Mouse (Mus musculus) left cerebral cortex, postnatal 10 days (tissue): Measurements from ENCODE around the gene Relb. TPM values are rescaled to one million over a fixed set of nuclear protein-coding genes. Genes with fewer than 3 reads are reported as not detected.

ENCODE experiments used
- DNase-seq, 2 experiments: peaks; one replicate each; pipeline ENCODE4 v3.0.0; 2021 to 2022; ENCODE audit warnings: low spot score in 2 of 2, mixed read lengths in 1 of 2; ENCODE audit errors: extremely low spot score in 1 of 2
- intact Hi-C: fragments of 180-260 bp; cut with DNase I; formaldehyde crosslinking; loops from one replicate; pipeline ENCODE4 v1.15.1; 2025
- total RNA-seq, 2 experiments: library from RNA; stranded (reverse); gene quantifications; 2 replicates each; pipeline ENCODE4 v1.2.3; 2021

Relb gene
- 1 to 10 TPM; 5.9 to 6.5 TPM for total RNA-seq

DNA sequence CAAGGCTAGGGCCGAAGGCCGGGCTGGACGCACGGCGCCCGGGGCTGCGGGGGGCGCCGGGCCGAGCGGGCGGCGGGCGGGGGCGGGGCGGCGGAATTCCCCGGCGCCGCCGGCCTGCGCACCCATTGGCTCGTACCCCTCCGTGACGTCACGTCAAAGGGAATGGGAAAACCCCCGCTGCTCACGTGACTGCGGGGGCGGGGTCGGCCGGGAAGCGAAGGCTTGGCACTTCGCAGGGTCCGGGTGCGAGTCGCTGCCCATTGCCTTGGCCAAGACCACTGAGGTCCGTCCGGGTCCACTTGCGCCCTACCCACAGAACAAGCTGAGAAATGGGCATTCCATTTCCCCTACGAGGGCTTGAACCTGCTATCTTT lies at the start of gene Relb:
Gene Relb (minus strand): TSS at position 78 of the 374 bp plus-strand sequence.
- intact Hi-C loops = no loop called here
- peak; percentile 85 to 97 for DNase-seq

DNA sequence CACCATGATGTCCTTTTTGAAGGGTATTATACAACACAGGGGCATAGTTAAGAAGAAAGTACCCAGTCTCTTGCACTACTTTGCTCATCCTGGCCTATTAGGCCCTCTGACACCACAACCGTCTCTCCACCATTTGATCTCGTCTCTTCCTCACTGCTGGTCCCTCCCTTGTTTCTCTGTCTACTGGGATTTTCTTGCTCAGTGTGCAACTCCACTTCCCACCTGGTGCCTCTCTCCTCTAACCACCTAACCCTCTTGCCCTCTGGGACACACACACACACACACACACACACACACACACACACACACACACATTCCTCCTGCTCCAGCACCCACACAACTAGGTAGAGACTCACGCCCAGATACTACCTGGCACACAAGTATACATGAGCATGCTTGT lies 49.7 kb upstream of the Relb start:
- intact Hi-C loops = no loop called here
- DNase-seq = no peak

DNA sequence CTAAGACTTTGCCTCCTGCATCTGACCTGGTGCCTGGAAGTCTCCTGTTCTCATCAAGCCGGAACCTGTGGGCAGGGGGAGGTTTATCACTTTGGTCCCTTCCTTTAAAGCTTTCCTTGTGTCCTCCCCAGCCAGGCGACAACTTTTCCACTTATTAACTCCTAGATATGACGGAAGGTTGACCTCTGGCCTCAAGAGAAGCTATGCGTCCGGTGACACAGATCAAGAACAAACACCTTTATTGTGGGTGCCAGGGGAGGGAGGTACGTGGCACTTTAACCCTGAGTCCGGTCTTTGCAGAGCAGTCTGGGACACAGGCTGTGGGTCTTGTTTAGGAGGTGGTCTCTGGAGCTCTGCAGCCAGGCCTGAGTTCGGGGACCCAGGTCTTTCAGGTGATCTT lies 48.6 kb upstream of the Relb start, which contains the start of gene Apoc2:
Gene Apoc2 (minus strand): TSS at position 70 of the 400 bp plus-strand sequence.
- intact Hi-C loops = no loop called here
- no peak for DNase-seq

DNA sequence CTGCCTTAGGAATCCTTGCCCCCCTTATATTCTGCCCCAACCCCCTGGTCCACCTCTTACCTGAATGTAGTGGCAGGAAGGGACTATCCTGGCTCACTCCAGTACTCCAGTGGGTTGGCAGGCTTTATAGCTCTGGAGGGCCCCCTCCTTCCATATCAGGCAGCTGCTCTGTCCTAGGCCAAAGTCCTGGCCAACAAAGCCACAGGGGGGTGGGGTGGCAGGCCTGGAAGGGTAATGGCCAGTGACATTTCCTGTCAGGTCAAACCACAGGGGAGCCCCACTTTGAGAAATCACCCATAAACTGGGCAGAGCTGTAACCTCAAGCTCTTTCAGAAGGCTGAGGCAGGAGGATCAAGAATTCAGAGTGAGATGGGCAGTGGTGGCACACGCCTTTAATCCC lies 47.4 kb upstream of the Relb start:
- intact Hi-C loops = no loop called here
- no peak for DNase-seq

DNA sequence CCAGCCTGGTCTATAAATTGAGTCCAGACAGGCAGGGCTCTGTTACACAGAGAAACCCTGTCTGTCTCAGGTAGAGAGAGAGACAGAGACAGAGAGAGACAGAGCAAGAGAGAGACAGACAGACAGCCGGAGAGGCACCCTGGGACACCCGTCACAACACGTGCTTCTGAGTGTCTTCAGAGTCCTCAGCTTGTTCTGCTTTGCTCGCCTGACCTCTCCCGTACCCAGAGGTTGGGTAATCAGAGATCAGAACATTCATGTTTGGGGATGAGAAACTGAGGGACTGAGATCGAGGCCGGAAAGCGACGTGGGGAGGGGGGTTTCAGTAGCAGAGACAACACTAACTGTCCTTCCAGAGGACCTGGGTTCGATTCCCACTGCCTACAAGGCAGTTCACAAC lies 46.6 kb upstream of the Relb start:
- DNase-seq = no peak
- intact Hi-C loops = no loop called here

DNA sequence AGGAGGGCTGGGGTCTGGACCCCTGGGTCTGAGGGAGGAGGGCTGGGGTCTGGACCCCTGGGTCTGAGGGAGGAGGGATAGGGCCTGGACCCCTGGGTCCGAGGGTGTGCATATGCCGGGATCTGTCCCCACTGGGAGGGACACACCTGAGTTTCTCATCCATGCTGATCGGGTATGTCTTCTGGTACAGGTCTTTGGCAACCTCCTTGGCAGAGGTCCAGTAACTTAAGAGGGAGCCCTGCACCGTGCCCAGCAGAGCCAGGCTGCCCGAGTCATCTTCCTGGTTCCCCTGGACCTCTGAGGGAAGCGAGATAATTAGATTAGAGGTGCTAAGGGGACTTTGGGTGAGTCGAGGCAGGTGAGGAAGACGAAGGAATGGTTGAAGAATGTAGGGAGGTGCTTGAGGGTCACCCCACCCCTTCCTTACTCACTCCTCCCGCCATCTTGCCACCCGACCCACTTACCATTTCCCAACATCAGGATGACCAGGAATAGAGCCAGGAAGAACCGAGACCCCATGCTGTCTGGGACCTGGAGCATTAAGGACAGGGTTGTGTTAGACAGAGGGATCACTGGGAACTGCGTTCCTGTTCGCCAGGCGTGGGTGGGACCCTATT lies 44.0 kb upstream of the Relb start:
- DNase-seq = no peak
- intact Hi-C loops = no loop called here

DNA sequence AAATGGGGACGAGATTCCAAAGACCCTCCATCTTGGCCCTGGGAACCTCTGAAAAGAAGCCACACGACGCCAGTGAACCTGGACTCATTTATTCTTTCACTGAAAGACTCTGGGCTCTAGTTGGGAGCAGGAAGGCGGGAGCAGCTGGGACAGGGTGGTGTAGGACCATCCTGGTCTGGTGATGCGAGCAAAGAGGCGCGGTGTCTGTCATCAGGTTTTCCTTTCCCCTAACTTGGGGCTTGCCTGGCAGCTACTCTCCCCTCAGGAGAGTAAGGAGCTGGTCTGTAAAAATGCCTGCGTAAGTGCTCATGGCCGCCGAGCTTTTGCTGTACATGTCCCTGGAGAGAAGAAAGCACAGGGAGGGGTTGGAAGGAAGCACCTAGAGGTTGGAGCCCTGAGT lies 42.3 kb upstream of the Relb start:
- no peak for DNase-seq
- intact Hi-C loops = no loop called here

DNA sequence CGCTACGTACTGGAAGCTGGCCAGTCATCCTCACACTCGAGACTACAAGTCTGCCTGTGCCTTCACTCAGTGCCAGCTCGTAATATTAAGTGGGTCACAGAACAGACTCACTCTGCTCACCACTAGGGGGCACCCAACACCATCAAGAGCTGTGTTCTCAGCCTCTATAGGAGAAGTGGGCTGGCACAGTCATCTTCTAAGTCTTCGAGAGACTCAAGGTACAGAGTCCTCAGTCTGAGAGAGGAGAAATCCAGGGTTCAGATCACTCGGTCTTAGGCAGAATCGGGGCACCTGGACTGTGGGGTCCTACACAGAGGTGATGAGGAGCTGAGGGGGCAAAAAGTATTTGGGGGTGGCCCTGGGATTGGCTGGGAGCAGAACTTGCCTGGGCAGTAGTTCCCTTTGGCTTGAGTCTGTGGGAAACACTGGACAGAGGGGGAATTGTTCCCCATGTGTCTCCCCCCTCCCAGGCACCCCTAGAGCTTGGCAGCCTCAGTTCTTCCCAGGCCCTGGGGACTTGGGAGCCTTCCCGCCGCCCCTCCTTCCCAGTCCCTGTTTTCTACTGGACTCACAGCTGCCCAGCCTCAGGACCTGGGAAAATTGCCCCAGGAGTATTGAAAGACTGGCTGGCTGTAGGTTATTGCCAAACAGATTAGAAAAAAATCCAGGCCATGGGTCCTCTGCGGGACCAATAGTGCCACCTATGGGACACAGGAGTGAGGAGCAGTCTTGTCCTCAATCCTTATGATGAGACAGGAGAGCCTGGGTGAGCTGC lies 39.9 kb upstream of the Relb start:
- intact Hi-C loops = loop anchor here (2.0 kb wide), 1 partner anchor 32 kb away; no protein-coding TSS in a partner anchor
- DNase-seq = peak; percentile 94

DNA sequence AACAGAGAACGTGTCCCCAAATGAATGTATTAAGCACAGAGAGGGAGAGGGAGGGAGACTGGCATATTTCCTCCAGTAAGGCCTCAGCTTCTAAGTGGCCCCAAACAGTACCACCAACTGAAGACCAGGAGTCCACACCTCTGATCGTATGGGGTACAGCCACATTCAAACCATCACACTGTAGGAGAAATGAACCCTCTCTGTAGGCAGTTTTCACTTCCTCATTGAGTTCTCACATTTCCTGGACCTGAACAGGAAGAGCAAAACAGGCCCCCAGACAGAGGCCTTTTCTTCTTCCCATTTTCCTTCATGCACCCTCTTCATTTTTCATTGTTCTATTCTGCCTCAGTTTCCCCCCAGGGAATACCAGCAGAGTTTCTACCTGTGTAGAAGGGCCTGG lies 38.2 kb upstream of the Relb start:
- DNase-seq = no peak
- intact Hi-C loops = no loop called here

DNA sequence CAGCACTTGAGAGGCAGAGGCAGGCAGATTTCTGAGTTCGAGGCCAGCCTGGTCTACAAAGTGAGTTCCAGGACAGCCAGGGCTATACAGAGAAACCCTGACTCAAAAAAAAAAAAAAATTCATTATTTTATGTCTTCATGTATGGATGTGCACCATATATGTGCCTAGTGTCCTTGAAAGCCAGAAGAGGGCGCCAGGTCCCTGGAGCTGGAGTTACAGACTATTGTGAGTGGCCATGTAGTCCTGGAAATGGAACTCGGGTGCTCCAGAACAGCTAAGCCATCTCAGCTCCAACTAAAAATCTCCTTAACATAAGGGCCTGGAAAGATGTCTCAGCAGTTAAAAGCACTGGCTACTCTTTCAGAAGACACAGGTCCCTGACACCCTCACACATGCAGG lies 37.5 kb upstream of the Relb start:
- no peak for DNase-seq
- intact Hi-C loops = no loop called here

DNA sequence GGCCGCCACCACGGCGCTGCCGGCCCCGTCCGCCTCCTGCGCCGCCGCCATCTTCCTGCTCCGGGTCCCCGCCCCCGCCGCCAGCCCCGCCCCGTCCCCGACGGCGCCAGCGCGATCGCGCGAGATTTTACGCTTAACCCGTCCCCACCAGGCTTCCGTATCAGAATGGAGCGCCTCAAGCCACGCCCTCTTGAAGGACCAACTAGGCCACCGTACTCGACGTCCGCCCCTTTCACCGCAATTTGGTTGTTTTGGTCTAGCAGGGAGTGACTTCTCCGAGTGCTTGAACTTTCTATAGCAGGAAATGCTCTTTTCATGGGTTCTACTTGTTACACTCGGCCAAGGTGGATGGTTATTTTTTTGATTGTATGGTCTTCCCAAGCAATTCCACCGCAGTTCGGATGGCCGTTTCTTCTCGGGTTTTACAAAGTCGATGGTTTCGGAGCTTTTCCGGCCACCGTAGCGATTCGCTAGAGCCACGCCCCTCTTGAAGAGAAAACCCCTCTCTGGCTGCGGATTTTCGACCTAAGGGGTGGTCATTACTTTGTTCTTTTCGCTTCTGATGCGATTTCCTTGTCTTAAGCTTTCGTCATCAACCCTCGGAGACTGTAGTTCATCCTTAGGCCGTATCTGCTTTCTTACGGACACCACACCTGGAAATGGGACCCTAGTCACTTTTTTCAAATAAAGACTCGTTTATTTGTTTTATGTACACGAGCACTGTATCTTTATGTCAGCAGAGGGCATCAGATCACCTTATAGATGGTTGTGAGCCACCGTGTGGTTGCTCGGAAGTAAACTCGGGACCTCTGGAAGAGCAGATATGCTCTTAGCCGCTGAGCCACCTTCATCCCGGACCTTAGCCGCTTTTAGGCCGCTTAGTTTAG lies 36.0 kb upstream of the Relb start, which contains the start of gene Clptm1:
Gene Clptm1 (minus strand): TSS at position 79 of the 887 bp plus-strand sequence.
- intact Hi-C loops = no loop called here
- DNase-seq = peak; percentile 96 to 98

DNA sequence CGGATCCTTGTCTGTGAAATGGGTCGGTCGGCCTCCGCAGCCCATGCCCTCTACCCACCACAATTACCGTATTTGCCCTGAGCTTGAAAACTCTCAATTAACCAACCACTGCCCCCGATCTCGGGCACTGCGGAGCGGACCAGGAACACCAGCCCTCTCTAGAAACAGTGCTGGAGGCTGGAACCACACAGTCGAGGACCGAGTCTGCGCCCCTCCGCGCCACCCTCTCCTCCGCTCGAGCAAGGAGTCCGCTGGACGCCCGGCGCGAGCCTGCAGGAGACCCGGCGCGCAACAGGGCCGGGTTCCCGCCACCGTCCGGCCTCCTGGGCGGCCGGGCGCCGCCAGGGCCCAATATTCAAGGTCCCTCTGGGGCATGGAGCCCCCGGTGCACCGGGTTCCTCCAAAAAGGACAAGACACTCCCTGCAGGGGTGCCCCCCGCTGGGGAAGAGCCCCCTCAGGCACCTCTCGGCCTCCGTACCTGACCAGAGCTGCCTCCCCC lies 35.3 kb upstream of the Relb start:
- intact Hi-C loops = no loop called here
- DNase-seq = peak in 1 of 2 experiments; percentile 23

DNA sequence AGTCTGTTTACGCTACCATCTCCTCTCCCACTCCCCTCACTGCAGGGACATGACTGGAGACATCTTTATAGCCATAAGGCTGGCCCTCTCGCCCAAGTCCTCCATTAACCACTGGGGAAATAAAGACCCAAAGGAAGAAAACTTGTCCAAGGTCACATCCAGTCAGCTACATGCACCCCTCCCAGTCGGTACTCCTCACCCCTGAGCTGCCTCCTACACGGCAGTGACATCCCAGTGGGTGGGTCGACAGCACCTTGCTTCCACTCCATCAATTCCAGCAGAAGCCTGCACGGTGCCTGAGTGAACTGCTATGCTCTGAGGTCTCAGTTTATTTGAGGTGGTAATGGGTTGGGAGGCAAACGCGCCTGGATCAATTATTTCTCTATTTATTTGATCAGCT lies 34.7 kb upstream of the Relb start:
- DNase-seq = no peak
- intact Hi-C loops = no loop called here

DNA sequence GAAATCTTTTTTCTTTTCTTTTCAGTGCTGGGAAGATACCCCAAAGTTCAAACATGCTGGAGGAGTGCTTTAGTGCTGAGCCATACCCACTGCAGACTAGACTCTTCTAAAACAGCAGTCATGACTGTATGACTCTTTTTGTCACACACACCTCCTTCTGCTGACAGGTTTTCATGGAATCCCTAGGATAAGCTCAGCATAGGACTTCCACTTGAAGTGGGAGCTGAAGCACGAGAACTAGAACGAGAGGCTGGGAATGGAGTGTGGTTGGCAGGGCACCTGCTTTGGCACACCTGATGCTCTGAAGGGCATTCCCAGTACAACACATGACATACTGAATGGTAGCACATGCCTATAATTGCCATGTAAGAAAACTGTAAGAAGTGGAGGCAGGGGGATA lies 23.4 kb upstream of the Relb start:
- DNase-seq = no peak
- intact Hi-C loops = loop anchor here (5.0 kb wide), 1 partner anchor 220 kb away; no protein-coding TSS in a partner anchor

DNA sequence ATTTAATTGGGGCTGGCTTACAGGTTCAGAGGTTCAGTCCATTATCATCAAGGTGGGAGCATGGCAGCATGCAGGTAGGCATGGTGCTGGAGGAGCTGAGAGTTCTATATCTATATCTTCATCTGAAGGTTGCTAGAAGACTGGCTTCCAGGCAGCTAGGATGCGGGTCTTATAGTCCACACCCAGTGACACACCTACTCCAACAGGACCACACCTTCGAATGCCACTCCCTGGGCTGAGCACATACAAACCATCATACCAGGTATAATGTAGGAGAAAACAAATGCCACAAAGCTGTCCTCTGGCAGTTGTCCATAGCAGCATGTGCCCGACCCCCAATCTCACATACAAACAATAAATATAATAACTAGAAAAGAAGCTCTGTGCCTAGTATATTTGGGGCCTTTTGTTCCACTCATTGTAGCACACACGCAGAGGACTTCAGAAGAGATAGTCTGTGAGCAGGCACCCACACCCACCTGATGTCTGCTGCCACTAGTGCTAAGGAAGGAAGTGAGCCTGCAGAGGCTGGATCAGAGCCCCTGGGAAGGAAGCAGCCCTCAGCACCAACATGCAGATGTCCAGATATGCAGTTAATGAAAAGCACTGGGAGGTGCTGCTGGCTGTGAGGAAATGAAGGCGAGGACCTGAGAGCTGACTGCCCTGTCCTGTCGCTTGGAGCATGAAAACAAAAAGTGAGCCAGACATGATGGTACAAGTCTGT lies 22.0 kb upstream of the Relb start:
- intact Hi-C loops = loop anchor here (5.0 kb wide), 1 partner anchor 219 kb away; no protein-coding TSS in a partner anchor
- no peak for DNase-seq

DNA sequence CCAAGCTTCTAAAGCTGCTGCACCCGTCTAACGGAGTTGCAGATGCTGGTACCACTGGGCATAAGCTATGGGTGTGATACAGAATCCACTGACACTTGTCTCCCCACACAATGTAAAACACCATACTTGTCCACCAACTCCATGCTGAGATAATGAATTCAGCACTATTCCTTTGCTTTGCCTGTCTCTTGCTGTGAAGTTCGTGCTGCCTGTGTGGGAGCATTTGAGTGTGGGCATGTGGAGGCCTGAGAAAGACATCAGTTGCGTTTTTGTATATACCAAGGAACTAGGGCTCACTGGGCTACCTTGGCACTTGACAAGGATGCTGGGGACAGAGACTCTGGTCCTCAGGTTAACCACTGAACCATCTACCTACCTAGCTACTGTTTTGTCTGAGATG lies 12.0 kb upstream of the Relb start:
- intact Hi-C loops = no loop called here
- no peak for DNase-seq

DNA sequence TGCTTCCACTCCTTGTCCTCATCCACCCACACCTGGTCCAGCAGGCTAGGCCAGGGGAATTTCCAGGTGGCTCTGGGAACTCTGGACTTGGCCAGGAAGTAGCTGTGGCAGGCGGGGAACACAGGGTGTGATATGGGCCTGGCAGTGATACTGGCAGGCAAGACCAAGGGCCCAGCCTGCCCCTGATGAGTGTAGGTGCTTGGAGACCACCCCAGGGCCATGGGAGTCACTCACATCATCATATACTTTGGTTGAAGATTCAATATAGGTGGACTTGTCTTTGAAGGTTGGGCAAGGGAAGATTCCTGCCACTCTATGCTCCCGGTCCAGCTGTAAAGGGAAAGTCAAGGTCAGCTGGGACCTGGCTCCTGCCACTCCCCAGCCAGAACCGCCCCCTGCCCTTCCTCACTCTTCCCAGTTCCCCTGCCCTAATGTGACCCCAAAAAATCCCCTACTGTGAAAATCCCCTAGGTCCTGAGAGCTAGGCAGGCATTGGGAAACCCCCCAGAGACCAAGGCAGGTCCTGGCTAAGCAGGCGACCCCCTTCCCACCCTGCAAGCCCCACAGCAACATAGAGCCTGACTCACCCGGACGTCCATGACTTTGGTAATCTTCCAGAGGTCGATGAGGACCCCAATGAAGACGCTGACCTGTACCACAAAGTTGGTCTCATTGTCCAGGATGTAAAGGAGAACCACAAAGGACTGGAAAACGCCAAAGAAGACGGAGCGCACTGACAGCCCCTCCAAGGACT lies 6.0 kb upstream of the Relb start:
- peak in 1 of 2 experiments; percentile 24 for DNase-seq
- intact Hi-C loops = no loop called here

DNA sequence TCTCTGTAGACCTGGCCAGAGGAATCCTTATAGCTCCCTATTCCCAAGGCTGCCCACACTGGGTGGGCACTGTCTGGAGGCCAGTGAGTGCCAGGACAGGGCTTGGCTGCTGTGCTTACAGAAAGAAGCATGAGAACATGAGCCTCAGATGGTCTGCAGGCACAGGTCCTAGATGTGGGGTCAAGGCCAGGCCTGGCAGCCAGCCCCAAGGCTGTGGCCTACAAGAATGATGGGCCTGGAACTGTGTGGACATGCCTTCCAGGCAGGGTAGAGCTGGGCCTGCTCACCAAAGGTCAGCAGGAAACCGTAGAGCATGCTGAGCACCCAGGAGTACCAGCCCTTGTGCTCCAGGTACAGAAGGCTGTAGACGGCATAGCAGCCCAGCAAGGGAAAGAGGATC lies 5.4 kb upstream of the Relb start:
- intact Hi-C loops = no loop called here
- peak in 1 of 2 experiments; percentile 20 for DNase-seq
